Mouse (Mus musculus): ENCODE results near the gene Fgf2.

- TF ChIP-seq EP300 (IDR thresholded peaks at IDR 0.05; ENCODE audit: insufficient read depth, low read depth, low read length) (no peak), CTCF (IDR thresholded peaks at IDR 0.05) (no peak), POLR2A (IDR thresholded peaks at IDR 0.05; ENCODE audit: insufficient read depth, low read depth, low read length) (no peak)
Observed at GRCm38 (mm10) chr3:37311897-37312369, 36.2 kb upstream of the Fgf2 start.
